Mouse (Mus musculus): ENCODE measurements around the gene Fbxl13.

Gene Fbxl13

GRCm38 (mm10) chr5:21645439-21646132, at the start of gene Fbxl13, which contains the start of gene Armc10:
Gene Fbxl13, minus strand, starts transcription at chr5:21645634.
Gene Armc10, plus strand, starts transcription at chr5:21645813.
- peak; percentile 74 for DNase-seq

DNA sequence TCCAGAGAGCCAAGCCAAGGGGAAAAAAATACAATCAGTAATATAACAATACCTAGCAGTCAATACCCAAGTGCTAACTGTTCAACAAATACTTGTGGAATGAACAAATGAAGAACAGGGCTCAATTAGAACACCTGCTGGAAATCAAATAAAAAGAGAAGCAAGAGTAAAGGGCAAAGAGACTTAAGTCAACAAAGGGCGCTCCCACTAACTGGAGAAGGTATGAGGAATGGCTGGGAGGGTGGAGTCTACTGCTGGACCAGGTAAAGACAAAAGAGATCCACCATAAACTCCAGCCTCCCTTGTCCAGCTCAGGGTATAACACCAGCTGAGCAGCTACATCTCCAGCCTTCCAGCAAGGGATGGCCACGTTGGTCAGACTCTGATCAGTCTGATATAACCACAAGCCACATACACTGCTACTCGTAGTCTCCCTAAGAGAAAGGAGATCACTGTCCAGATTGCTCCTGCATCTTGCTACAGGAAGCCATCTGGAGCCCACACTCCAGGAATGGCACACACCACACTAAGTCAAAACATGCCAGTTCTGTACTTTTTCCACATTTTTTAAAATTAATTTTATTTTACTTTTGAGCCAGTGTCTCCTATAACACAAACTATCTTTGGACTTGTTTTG, 49.5 kb upstream of the Fbxl13 start:
- no peak for DNase-seq

- DNase-seq, result no peak
These were observed 48.0 kb upstream of the Fbxl13 start for GRCm38 (mm10) chr5:21693372-21693870.

DNA sequence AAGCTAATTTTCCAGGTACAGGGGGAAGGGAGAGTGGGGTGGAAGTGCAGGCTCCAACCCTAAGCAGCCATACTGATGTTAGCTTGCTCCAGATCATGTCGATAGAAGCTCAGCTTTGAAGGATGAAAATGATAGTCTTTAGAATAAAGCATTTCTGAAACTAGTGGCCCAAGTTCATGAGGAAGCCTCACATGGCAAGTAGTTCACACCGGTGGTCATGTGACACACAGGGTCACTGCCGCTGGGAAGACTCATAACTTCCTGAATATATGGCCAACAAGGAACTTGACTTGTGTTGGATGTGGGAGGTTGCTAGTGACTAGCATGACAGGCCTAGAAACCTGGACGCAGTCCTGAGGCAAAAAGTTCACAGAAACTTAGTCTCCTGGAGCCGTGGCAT, 46.8 kb upstream of the Fbxl13 start:
- no peak for DNase-seq

GRCm38 (mm10) chr5:21687042-21687441, 41.6 kb upstream of the Fbxl13 start:
- DNase-seq, result no peak

- DNase-seq, result no peak
These were observed 39.6 kb upstream of the Fbxl13 start for GRCm38 (mm10) chr5:21685001-21685400.

DNA sequence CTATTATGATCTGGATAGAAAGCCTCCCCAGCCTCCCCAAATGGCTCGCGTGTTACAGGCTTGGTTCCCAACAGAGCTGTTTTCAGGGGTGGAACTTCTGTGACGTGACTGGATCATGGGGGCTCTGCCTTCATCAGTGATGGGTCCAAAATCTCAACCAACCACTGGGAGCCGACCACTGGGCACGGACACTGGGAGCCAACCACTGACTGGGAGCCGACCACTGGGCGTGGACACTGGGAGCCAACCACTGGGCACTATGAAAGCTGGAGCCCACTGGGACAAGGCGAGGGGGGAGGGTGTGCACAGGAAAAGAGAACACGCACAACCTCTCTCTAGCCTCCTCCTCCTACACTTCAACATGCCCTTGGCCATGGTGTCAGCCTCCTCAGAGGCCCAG, 38.4 kb upstream of the Fbxl13 start:
- no peak for DNase-seq

DNA sequence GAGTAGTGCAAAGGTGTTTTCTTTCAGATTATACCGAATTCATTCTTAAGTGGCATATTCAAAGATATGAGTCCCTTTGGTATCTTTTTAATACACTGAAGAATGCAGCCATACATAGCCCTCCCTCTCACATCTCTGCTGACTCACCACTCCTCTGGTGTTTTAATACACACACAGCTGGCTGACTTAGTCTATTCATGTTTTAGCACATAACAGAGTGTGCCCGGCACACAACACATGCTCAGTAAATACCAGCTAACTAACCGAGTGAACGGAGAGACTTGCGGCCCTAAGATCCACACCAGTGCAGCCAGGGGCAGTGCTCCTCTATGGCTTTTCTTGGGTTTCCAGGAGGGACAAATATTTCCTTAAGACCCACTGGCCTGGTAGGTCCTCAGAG, 35.5 kb upstream of the Fbxl13 start:
- DNase-seq, result no peak

GRCm38 (mm10) chr5:21680029-21680428, 34.6 kb upstream of the Fbxl13 start:
- DNase-seq, result no peak

GRCm38 (mm10) chr5:21678363-21678762, 32.9 kb upstream of the Fbxl13 start:
- no peak for DNase-seq

- DNase-seq, result no peak
These were observed 32.5 kb upstream of the Fbxl13 start for GRCm38 (mm10) chr5:21677939-21678338.

DNA sequence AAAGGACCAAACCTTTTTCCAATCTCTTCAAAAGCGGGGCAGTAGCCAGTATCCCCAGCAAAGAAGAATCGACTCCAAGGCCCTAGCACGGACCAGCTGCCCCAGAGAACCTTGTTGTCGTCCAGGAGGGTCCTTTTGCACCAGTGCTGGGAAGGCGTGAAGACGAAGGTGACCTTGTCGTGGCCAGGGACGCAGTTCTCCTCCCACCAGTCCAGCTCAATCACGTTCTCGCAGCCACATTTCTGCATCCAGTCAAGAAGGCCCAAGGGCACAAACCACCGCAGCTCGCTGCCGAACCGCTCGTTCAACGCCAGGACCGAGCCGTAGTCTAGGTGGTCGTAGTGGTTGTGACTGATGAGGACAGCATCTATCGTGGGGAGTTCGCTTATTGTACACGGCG, 30.1 kb upstream of the Fbxl13 start:
- no peak for DNase-seq

DNA sequence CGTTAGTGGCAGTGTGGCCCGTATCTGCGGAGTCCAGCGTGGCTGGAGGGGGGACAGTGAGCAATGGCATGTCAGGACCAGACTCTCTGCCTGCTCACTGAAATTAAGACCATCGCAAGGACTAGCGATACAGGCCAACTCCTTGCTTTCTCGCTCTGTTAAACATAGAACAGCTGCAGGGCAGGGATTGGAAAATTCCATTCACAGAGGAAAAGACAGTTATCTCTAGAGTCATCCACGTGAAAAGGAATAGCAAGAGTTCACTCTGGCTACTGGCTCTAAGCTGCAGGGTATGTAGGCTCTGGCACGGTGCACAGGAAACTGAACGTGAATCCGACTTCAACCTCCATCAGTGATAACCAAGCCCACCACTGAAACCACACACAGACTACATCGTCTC, 29.6 kb upstream of the Fbxl13 start:
- no peak for DNase-seq

GRCm38 (mm10) chr5:21673742-21674141, 28.3 kb upstream of the Fbxl13 start:
- no peak for DNase-seq

DNA sequence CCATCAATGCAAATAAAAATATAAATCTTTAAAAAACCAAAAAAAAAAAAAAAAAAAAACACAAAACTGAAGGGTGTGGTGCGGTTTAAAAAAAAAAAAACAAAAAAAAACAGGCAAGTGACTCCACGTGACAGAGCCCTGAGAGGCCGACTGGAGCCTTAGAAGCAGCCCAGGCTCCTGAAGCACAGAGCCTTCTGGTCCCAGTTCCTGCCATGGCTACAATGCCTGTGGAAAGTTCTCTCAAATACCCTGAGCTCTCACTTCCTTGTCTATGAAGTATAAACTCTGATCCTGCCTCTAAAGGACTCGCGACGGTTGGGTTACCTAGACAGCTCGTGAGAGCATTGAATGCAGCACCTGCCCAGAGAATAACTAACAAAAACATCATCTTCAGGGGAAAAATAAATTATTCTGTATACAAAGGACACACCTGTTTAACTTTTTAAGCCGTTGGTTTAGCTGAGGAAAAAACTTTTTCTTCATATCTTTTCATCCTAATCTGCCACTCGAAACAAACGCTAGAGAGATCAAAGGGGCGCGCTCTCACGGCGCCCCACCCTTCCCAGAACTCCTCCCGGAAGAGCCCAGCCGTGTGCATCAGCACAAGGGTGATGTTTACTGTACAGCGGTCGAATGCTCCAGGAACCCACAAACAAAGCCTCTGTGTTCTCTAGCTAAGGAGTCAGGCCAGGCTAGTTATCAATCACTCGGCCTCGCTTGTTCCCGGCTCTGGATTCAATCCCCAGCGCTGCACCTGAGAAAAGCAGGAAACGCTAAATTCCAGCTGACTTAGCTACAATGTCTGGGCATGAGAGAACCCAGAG, 27.6 kb upstream of the Fbxl13 start:
- DNase-seq, result no peak

GRCm38 (mm10) chr5:21669307-21669706, 23.9 kb upstream of the Fbxl13 start:
- DNase-seq, result no peak

GRCm38 (mm10) chr5:21667191-21668137, 22.0 kb upstream of the Fbxl13 start:
- no peak for DNase-seq

DNA sequence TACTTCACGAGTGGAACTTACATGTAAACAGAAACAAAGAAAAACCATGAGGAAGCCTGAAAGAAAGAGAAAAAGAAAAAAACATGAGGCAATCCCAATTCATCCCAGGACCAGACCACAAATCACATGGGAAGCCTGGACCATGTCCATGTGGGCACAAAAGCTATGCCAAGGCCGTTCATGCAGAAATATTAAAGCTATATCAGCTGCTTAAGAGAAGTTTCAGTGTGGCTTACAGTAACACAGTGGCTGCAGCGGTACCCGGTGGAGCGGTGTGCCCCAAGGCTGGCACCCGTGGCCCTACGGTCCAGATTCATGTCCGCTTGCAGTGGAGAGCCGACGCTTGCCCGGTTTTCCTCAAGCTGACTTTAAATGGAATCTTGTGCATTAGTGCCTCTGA, 17.6 kb upstream of the Fbxl13 start:
- no peak for DNase-seq

- no peak for DNase-seq
These were observed 15.4 kb upstream of the Fbxl13 start for GRCm38 (mm10) chr5:21660850-21661249.

- peak; percentile 56 for DNase-seq
These were observed 13.4 kb upstream of the Fbxl13 start for GRCm38 (mm10) chr5:21658623-21659395.

DNA sequence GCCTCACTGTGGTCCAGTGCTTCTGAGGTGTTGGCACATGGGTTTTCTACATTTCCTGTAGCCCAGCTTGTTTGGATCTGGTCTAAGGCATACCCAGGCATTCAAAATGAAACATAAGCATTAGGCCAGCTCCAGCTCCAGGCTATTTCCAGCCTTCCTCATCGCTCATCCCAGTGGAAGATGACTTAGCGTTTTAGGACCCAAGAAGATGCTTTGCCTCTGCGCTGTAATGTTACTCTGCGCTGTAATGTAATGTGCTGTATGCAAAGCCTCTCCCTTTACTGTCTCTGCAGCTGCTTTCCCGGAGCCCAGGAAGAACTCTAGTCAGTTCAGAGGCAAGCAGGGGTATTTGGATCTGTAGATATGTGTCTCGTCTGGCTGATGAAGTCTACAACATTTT, 12.6 kb upstream of the Fbxl13 start:
- no peak for DNase-seq

DNA sequence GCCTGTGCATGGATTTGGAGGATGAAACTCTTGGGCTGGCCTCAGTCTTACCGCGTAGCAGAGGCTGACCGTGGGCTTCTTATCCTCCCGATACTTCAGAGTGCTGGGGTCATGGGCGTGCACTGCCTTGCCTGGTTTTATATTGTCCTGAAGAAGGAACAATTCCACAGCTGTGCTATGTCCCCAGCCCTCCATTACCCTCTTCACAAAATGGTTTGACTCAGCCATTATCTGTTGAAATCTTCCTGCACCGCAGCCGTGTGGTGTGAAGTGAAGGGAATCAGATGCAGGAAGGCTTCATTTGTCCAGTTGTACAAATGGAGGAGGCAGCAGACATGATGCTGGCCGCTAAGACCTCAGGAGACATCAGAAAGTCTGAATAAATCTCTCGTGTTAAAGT, 11.5 kb upstream of the Fbxl13 start:
- no peak for DNase-seq
